8 mouse cellular contexts compared by ENCODE assay signal in genomic region chr7:81933601-81934266, GRCm38 (mm10). TPM values are rescaled to one million over a fixed set of nuclear protein-coding genes. Genes with fewer than 3 reads are reported as not detected.
DNase-seq lines count a peak whose midpoint lies in the region; ATAC-seq and TF ChIP-seq lines count a peak whose summit lies in the region.

No protein-coding gene starts in this region.

- WGBS in forebrain, embryonic 12.5 days, result under 1% methylated on average over 79 of the region's 103 CpGs
- WGBS in heart, embryonic 16.5 days, result 1% methylated on average over 78 of the region's 103 CpGs
- under 1% methylated on average over 94 of the region's 103 CpGs for WGBS in liver, embryonic 14.5 days (ENCODE audit: insufficient replicate concordance)
- WGBS in neural tube, embryonic 13.5 days, result 0% methylated on average over 88 of the region's 103 CpGs

- ATAC-seq in forebrain, embryonic 12.5 days (ENCODE audit: low FRiP score), result peak; percentile 80
- ATAC-seq in heart, embryonic 16.5 days (replicated peaks; ENCODE audit: extremely low read depth, insufficient read depth, low FRiP score), result peak; percentile 86
- ATAC-seq in liver, embryonic 14.5 days (ENCODE audit: insufficient read depth), result no peak
- peak; percentile 84 for ATAC-seq in neural tube, embryonic 13.5 days (ENCODE audit: low read depth)

- DNase-seq in CD8-positive naive resting alpha-beta T cell, adult 2 months (ENCODE audit: low read depth in 2 of 2, low spot score in 2 of 2), result peak; percentile 43 to 52
- DNase-seq in brain, embryonic 14.5 days (ENCODE audit: low read depth), result peak; percentile 78
- peak; percentile 74 for DNase-seq in kidney, postnatal 14 days
- DNase-seq in liver, embryonic 14.5 days (ENCODE audit: low read depth in 3 of 3, low spot score in 3 of 3), result no peak
- DNase-seq in thymus, postnatal 0 days (ENCODE audit: low spot score), result peak; percentile 47

- H3K9me3 ChIP-seq in forebrain, embryonic 12.5 days, result no peaks in the 10 kb centered on the region
- H3K9me3 ChIP-seq in heart, embryonic 16.5 days (replicated peaks; ENCODE audit: control insufficient read depth, low read length), result no peaks in the 10 kb centered on the region
- H3K9me3 ChIP-seq in liver, embryonic 14.5 days (ENCODE audit: control insufficient read depth, low read length), result no peaks in the 10 kb centered on the region
- no peaks in the 10 kb centered on the region for H3K9me3 ChIP-seq in neural tube, embryonic 13.5 days

- no peaks in the 10 kb centered on the region for H3K27me3 ChIP-seq in forebrain, embryonic 12.5 days
- H3K27me3 ChIP-seq in heart, embryonic 16.5 days (ENCODE audit: control insufficient read depth, insufficient read depth, low read length), result peaks cover 11% of the 10 kb centered on the region; the same call in 1 of the 2 replicates
- H3K27me3 ChIP-seq in liver, embryonic 14.5 days (ENCODE audit: control insufficient read depth, insufficient read depth, low read length), result peaks cover 55% of the 10 kb centered on the region
- no peaks in the 10 kb centered on the region for H3K27me3 ChIP-seq in neural tube, embryonic 13.5 days

- H3K4me2 ChIP-seq in forebrain, embryonic 12.5 days, result peak overlapping the region; percentile 77
- H3K4me2 ChIP-seq in heart, embryonic 16.5 days (ENCODE audit: low read depth, low read length), result peak overlapping the region; percentile 78
- peak overlapping the region; percentile 44 for H3K4me2 ChIP-seq in liver, embryonic 14.5 days (ENCODE audit: low read depth)
- peak overlapping the region; percentile 85 for H3K4me2 ChIP-seq in neural tube, embryonic 13.5 days

- peak overlapping the region; percentile 98 for H3K9ac ChIP-seq in forebrain, embryonic 12.5 days
- H3K9ac ChIP-seq in heart, embryonic 16.5 days (ENCODE audit: low read length), result peak overlapping the region; percentile 85
- no peak overlapping the region for H3K9ac ChIP-seq in liver, embryonic 14.5 days (replicated peaks)
- peak overlapping the region; percentile 98 for H3K9ac ChIP-seq in neural tube, embryonic 13.5 days

- no peaks in the 10 kb centered on the region for H3K36me3 ChIP-seq in forebrain, embryonic 12.5 days (replicated peaks)
- no peaks in the 10 kb centered on the region for H3K36me3 ChIP-seq in heart, embryonic 16.5 days (ENCODE audit: control insufficient read depth, insufficient read depth)
- H3K36me3 ChIP-seq in liver, embryonic 14.5 days (replicated peaks; ENCODE audit: control insufficient read depth, insufficient read depth, low read depth), result no peaks in the 10 kb centered on the region
- H3K36me3 ChIP-seq in neural tube, embryonic 13.5 days, result no peaks in the 10 kb centered on the region

- TF ChIP-seq EP300 in liver, embryonic 14.5 days (IDR thresholded peaks at IDR 0.05; ENCODE audit: low read depth), result no peak

- 0 out of 2 replicates have a peak, but pooled peaks have one; percentile 46 for TF ChIP-seq POLR2A in brain, embryonic 14.5 days (IDR thresholded peaks at IDR 0.05; ENCODE audit: borderline replicate concordance, extremely low read depth, insufficient read depth, insufficient read length, poor library complexity, severe bottlenecking)

- peak overlapping the region; percentile 94 for H3K4me3 ChIP-seq in forebrain, embryonic 12.5 days (replicated peaks)
- peak overlapping the region; percentile 71 for H3K4me3 ChIP-seq in heart, embryonic 16.5 days (ENCODE audit: low read length)
- peak overlapping the region; percentile 43 to 47 for H3K4me3 ChIP-seq in liver, embryonic 14.5 days (ENCODE audit: insufficient read depth in 1 of 2, low read depth in 2 of 2, low read length in 2 of 2)
- peak overlapping the region; percentile 79 for H3K4me3 ChIP-seq in neural tube, embryonic 13.5 days

- TF ChIP-seq CTCF in brain, embryonic 14.5 days (IDR thresholded peaks at IDR 0.05; ENCODE audit: borderline replicate concordance, extremely low read depth, insufficient read depth, insufficient read length), result no peak
- no peak for TF ChIP-seq CTCF in liver, embryonic 14.5 days (IDR thresholded peaks at IDR 0.05; ENCODE audit: low read depth)

- H3K4me1 ChIP-seq in forebrain, embryonic 12.5 days, result peaks cover 20% of the 10 kb centered on the region
- peaks cover 18% of the 10 kb centered on the region for H3K4me1 ChIP-seq in heart, embryonic 16.5 days (ENCODE audit: control insufficient read depth, insufficient read depth, low read length)
- no peaks in the 10 kb centered on the region for H3K4me1 ChIP-seq in liver, embryonic 14.5 days (replicated peaks; ENCODE audit: control insufficient read depth in 2 of 2, insufficient read depth in 2 of 2, low read length in 1 of 2)
- H3K4me1 ChIP-seq in neural tube, embryonic 13.5 days (replicated peaks), result peaks cover 56% of the 10 kb centered on the region

- peak overlapping the region; percentile 99 for H3K27ac ChIP-seq in forebrain, embryonic 12.5 days
- peak overlapping the region; percentile 71 for H3K27ac ChIP-seq in heart, embryonic 16.5 days (ENCODE audit: low read length)
- no peak overlapping the region for H3K27ac ChIP-seq in liver, embryonic 14.5 days
- H3K27ac ChIP-seq in neural tube, embryonic 13.5 days (replicated peaks), result peak overlapping the region; percentile 99

RNA-seq across cellular contexts. Expression of gene Hdgfl3, which starts 0.5 kb away (rescaled TPM):
- 57.6 and 82.6 TPM in 2 replicates for polyA plus RNA-seq in brain, embryonic 14.5 days (2012; rRNA removed)
- polyA plus RNA-seq in forebrain, embryonic 12.5 days (2016; fragmentation: Nextera tagmentation; extraction: Ambion mirVana), result 55.8 and 56.5 TPM in 2 replicates
- polyA plus RNA-seq in heart, embryonic 16.5 days (2015; fragmentation: Nextera tagmentation; extraction: Ambion mirVana), result 9.7 and 9.9 TPM in 2 replicates
- 0.15 and 0.27 TPM in 2 replicates for polyA plus RNA-seq in liver, embryonic 14.5 days (2012; rRNA removed)
- 0.33 and 0.43 TPM in 2 replicates for polyA plus RNA-seq in liver, embryonic 14.5 days (2014; fragmentation: Nextera tagmentation; extraction: Ambion mirVana)
- 56.1 and 56.2 TPM in 2 replicates for polyA plus RNA-seq in neural tube, embryonic 13.5 days (2015; fragmentation: Nextera tagmentation; extraction: Ambion mirVana)
- polyA plus RNA-seq in thymus, postnatal 0 days (2015; fragmentation: Nextera tagmentation; extraction: Ambion mirVana), result 11.0 and 14.4 TPM in 2 replicates

RNA-seq across cellular contexts. Expression of gene Bnc1, which starts 58.4 kb away (rescaled TPM):
- 0.26 and 0.56 TPM in 2 replicates for polyA plus RNA-seq in brain, embryonic 14.5 days (2012; rRNA removed)
- 0.33 and 0.40 TPM in 2 replicates for polyA plus RNA-seq in forebrain, embryonic 12.5 days (2016; fragmentation: Nextera tagmentation; extraction: Ambion mirVana)
- 2.7 and 3.0 TPM in 2 replicates for polyA plus RNA-seq in heart, embryonic 16.5 days (2015; fragmentation: Nextera tagmentation; extraction: Ambion mirVana)
- polyA plus RNA-seq in liver, embryonic 14.5 days (2012; rRNA removed), result 0.22 and 0.28 TPM in 2 replicates
- polyA plus RNA-seq in liver, embryonic 14.5 days (2014; fragmentation: Nextera tagmentation; extraction: Ambion mirVana), result 0.27 and 0.54 TPM in 2 replicates
- 3.7 and 5.5 TPM in 2 replicates for polyA plus RNA-seq in neural tube, embryonic 13.5 days (2015; fragmentation: Nextera tagmentation; extraction: Ambion mirVana)
- 2.6 and 2.8 TPM in 2 replicates for polyA plus RNA-seq in thymus, postnatal 0 days (2015; fragmentation: Nextera tagmentation; extraction: Ambion mirVana)

Comparison
In these comparisons a context has a peak if more than half of its experiments do, and no peak if none do; other contexts are left out.
1. DNase-seq: peak in CD8-positive naive resting alpha-beta T cell, adult 2 months (2 of 2), brain, embryonic 14.5 days (single experiment), kidney, postnatal 14 days (single experiment) and thymus, postnatal 0 days (single experiment); none in liver, embryonic 14.5 days (0 of 3).
2. Peak in every context shown above with its lines, with median percentiles within 50 percentile points of each other: H3K4me2 ChIP-seq and H3K4me3 ChIP-seq.